Mouse (Mus musculus) lung, adult 2 months (tissue): ENCODE measurements around the gene Hspb7.

Source experiments
- CTCF ChIP-seq: fragments of 200-500 bp; IDR thresholded peaks from 2 replicates; pipeline ENCODE4 v1.5.1; 2011; ENCODE audit warnings: mild to moderate bottlenecking, low read length, control low read depth; ENCODE audit not compliant: insufficient read depth
- POLR2A ChIP-seq: fragments of 200-500 bp; IDR thresholded peaks from 2 replicates; pipeline ENCODE4 v1.6.1; 2011; ENCODE audit warnings: low read depth, mild to moderate bottlenecking, control low read depth, low read length, borderline replicate concordance; ENCODE audit errors: extremely low read depth

- TF ChIP-seq CTCF = no peak
- no peak for TF ChIP-seq POLR2A
Observed at GRCm38 (mm10) chr4:141421423-141421822, 844 bp downstream of the Hspb7 start.
